Mouse (Mus musculus) C2C12 (cell line): Measurements from ENCODE around the gene Elfn1. TPM values are rescaled to one million over a fixed set of nuclear protein-coding genes. Genes with fewer than 3 reads are reported as not detected.

Experiments used
- H3K27me3 ChIP-seq: one replicate; pipeline ENCODE4 v1.6.1; 2011; ENCODE audit not compliant: control insufficient read depth, insufficient read depth, insufficient read length
- H3K36me3 ChIP-seq: one replicate; pipeline ENCODE4 v1.6.1; 2011; ENCODE audit not compliant: control insufficient read depth, insufficient read depth
- H3K4me3 ChIP-seq: one replicate; pipeline ENCODE4 v1.5.1; 2011; ENCODE audit warnings: mild to moderate bottlenecking, control low read depth; ENCODE audit not compliant: poor library complexity, insufficient read depth, severe bottlenecking
- H3K79me2 ChIP-seq: one replicate; pipeline ENCODE4 v1.6.1; 2011; ENCODE audit not compliant: control insufficient read depth, insufficient read depth
- H3K79me3 ChIP-seq: one replicate; pipeline ENCODE4 v1.6.1; 2011; ENCODE audit warnings: low read depth, control low read depth
- H3ac ChIP-seq: one replicate; pipeline ENCODE3; 2011; ENCODE audit warnings: low read depth; ENCODE audit not compliant: control insufficient read depth, insufficient read length
- CEBPB ChIP-seq: IDR thresholded peaks from one replicate; pipeline ENCODE4 v1.6.1; 2011; ENCODE audit warnings: low read depth, mild to moderate bottlenecking, control low read depth, moderate library complexity
- CTCF ChIP-seq: IDR thresholded peaks from one replicate; pipeline ENCODE4 v1.5.1; 2011; ENCODE audit not compliant: control insufficient read depth, insufficient read depth, insufficient read length
- FOSL1 ChIP-seq: IDR thresholded peaks from one replicate; pipeline ENCODE4 v1.8.0; 2011; ENCODE audit warnings: mild to moderate bottlenecking, low read length; ENCODE audit not compliant: poor library complexity, insufficient read depth, severe bottlenecking
- MAX ChIP-seq: IDR thresholded peaks from one replicate; pipeline ENCODE4 v1.6.1; 2011; ENCODE audit warnings: mild to moderate bottlenecking, control low read depth
- MYOD1 ChIP-seq: IDR thresholded peaks from one replicate; pipeline ENCODE4 v1.6.1; 2011; ENCODE audit warnings: low read depth; ENCODE audit not compliant: control insufficient read depth, insufficient read length
- MYOG ChIP-seq: IDR thresholded peaks from one replicate; pipeline ENCODE4 v1.6.1; 2011; ENCODE audit not compliant: control insufficient read depth, insufficient read length; ENCODE audit errors: extremely low read depth
- USF1 ChIP-seq: IDR thresholded peaks from one replicate; pipeline ENCODE4 v1.6.1; 2011; ENCODE audit warnings: low read depth, mild to moderate bottlenecking, control low read depth, moderate library complexity
- polyA plus RNA-seq: library from polyadenylated mRNA; unstranded; fragments of >200 nt; fragmentation: generic; extraction: Trizol; gene quantifications from one replicate; pipeline ENCODE4 v1.2.1, GENCODE M21; 2012; ENCODE audit warnings: missing spikeins

The Elfn1 gene
- polyA plus RNA-seq, 1 experiment: 0.04 TPM

DNA sequence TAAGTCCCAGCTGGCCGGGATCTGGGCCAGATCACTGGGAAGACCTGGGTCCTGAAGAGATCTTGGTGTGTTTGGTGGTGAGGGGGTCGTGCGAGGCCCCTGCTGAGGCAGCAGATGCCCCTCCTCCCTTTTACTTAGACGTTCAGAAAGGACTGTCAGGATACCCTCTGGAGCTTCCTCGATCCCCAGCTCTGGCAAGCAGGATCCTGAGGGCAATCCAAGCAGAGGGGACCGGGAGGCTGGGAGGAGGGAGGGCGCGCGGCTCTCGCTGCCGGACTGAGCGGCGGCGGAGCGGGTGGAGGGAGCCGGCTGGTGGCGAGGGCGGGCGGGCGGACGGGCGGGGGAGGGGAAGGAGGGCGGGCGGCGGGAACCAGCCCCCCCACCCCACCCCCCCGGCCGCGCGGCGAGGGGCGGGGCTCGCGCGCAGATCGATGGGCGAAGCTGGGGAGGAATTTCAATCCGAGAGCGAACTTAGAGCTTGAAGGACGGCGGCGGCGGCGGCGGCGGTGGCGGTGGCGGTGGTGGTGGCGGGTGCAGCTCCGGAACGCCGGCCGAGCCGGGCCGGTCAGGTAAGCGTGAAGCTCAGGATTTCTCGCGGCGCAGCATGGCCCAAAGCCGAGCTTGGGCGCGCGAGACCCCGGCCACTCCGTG, 4.5 kb downstream of the Elfn1 start:
- Histone ChIP-seq H3ac (no peak overlapping the region), H3K4me3 (no peak overlapping the region), H3K36me3 (no peaks in the 10 kb centered on the region), H3K79me3 (no peaks in the 10 kb centered on the region), H3K27me3 (peaks cover 95% of the 10 kb centered on the region), H3K79me2 (no peaks in the 10 kb centered on the region)
- TF ChIP-seq MYOD1 (no peak), CTCF (no peak), MYOG (no peak), MAX (no peak)

DNA sequence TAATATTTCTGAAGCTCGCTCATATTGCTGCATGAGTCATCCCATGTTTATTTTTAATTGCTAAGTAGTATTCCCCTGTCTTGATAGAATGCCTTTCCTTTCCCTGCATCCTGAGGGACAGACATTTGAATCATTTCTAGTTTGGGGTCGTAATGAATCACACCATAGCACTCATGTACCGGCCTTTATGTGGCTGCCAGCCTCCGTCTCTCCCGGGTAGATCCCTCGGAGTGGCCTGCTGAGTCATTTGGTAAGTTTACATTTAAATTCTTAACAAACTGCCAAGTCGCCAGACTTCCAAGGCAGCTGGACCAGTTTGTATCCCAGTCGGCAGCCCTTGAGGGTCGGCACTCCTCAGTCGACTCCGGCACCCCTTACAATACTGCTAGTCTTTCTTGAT, 13.9 kb downstream of the Elfn1 start:
- Histone ChIP-seq H3K79me2 (no peaks in the 10 kb centered on the region), H3K36me3 (no peaks in the 10 kb centered on the region), H3K27me3 (peaks cover 4% of the 10 kb centered on the region), H3K79me3 (no peaks in the 10 kb centered on the region), H3ac (no peak overlapping the region), H3K4me3 (no peak overlapping the region)
- no peak for TF ChIP-seq MAX
- TF ChIP-seq FOSL1: peak; percentile 59

DNA sequence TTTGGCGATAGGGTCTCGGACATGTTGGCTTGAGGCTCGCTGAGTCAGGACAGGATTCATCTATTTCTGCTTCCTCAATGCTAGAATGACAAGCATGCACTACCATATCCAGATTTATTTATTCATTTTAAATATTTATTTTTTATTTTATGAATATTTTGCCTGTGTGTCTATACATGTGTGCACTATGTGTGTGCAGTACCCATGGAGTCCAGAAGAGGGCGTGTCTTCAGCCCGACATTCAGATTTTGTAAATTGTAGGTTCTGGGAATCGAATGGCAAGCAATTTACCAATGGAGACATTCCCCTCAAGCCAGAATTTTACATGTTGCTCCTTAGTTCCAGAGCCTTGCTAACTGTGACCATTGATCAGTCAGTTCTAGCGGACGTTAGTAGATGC, 16.1 kb downstream of the Elfn1 start:
- H3K27me3 ChIP-seq: peaks cover 8% of the 10 kb centered on the region
- no peak overlapping the region for H3ac ChIP-seq
- no peak overlapping the region for H3K4me3 ChIP-seq
- no peaks in the 10 kb centered on the region for H3K79me2 ChIP-seq
- no peak for TF ChIP-seq MAX
- no peak for TF ChIP-seq CTCF
- no peak for TF ChIP-seq FOSL1
- no peak for TF ChIP-seq CEBPB
- TF ChIP-seq MYOD1: no peak
- TF ChIP-seq MYOG: no peak
- no peak for TF ChIP-seq USF1
- no peaks in the 10 kb centered on the region for H3K36me3 ChIP-seq
- no peaks in the 10 kb centered on the region for H3K79me3 ChIP-seq

- Histone ChIP-seq H3K36me3 (no peaks in the 10 kb centered on the region), H3K4me3 (no peak overlapping the region), H3ac (no peak overlapping the region), H3K79me2 (no peaks in the 10 kb centered on the region), H3K79me3 (no peaks in the 10 kb centered on the region), H3K27me3 (peaks cover 11% of the 10 kb centered on the region)
- TF ChIP-seq FOSL1 (no peak), CEBPB (no peak), USF1 (no peak), CTCF (no peak), MYOG (no peak)
These were observed 22.4 kb downstream of the Elfn1 start for GRCm38 (mm10) chr5:139930102-139930501.

- Histone ChIP-seq H3K79me3 (no peaks in the 10 kb centered on the region), H3K4me3 (no peak overlapping the region), H3K27me3 (peaks cover 11% of the 10 kb centered on the region), H3K36me3 (no peaks in the 10 kb centered on the region), H3K79me2 (no peaks in the 10 kb centered on the region), H3ac (no peak overlapping the region)
- TF ChIP-seq USF1: no peak
- TF ChIP-seq MYOG: no peak
- no peak for TF ChIP-seq CTCF
- TF ChIP-seq FOSL1: no peak
- TF ChIP-seq MYOD1: no peak
- TF ChIP-seq MAX: no peak
- no peak for TF ChIP-seq CEBPB
These were observed 23.2 kb downstream of the Elfn1 start for GRCm38 (mm10) chr5:139930927-139931351.

DNA sequence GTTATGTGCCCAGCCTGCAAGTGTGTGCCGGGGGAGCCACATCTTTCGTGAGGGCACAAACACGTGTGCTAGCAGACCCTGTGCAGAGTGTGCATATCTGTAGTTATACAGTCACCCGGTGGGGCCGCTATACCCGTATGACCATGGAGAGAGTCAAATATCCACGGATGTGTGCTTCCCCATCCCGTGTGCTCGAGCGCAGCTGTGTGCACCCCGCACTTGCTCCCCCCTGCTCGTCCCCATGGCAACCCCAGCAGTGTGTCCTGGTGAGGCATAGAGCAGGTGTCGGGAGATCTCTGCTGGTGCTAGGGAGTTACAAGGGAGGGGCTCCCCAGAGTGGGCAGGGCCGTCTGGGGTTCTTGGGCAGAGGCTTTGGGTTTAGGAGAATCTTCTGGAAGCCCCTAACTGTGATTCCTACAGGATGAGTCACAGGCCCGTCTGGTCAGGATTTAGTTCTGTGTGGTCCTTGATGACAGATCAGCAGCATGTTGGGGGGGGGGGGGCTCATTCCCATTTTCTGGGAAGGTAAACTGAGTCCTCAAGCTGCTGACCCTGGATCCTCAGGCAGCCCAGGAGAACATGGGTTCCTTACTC, 24.3 kb downstream of the Elfn1 start:
- Histone ChIP-seq H3K4me3 (no peak overlapping the region), H3K79me2 (no peaks in the 10 kb centered on the region), H3K36me3 (no peaks in the 10 kb centered on the region), H3K79me3 (no peaks in the 10 kb centered on the region), H3K27me3 (peaks cover 9% of the 10 kb centered on the region), H3ac (no peak overlapping the region)
- no peak for TF ChIP-seq USF1
